Mouse (Mus musculus): ENCODE data around the gene Orai2. TPM values are rescaled to one million over a fixed set of nuclear protein-coding genes. Genes with fewer than 3 reads are reported as not detected.
A peak's percentile ranks its signal among the peaks of the same experiment; 100 is the strongest.

Orai2 gene
- total and polyA plus RNA-seq, 3 experiments: 0.76 to 5.5 (median 1.6) TPM

GRCm38 (mm10) chr5:136146936-136147335 lies 23.6 kb downstream of the Orai2 start:
- Histone ChIP-seq H3K79me2 (replicated peaks; ENCODE audit: control insufficient read depth, insufficient read depth, low read length) (no peaks in the 10 kb centered on the region), H3K36me3 (ENCODE audit: control insufficient read depth, insufficient read depth, low read length) (no peaks in the 10 kb centered on the region), H3K27ac (no peak overlapping the region), H3K4me1 (ENCODE audit: control insufficient read depth, insufficient read depth, low read length) (no peaks in the 10 kb centered on the region), H3K9ac (ENCODE audit: low read depth, low read length) (no peak overlapping the region), H3K4me3 (no peak overlapping the region), H3K27me3 (ENCODE audit: control insufficient read depth, insufficient read depth, low read length) (no peaks in the 10 kb centered on the region)
- intact Hi-C loops (cut with DNase I): no loop called here
- 72% methylated on average over 1 of the region's 1 CpGs for WGBS
- no peak for TF ChIP-seq EP300 (IDR thresholded peaks at IDR 0.05; ENCODE audit: insufficient read depth, low read depth, low read length)
- TF ChIP-seq CTCF (IDR thresholded peaks at IDR 0.05): no peak
- TF ChIP-seq POLR2A (IDR thresholded peaks at IDR 0.05; ENCODE audit: insufficient read depth, low read depth, low read length): no peak
- peak in 1 of 2 experiments; percentile 40 for DNase-seq

GRCm38 (mm10) chr5:136144606-136145430 lies 25.7 kb downstream of the Orai2 start:
- H3K36me3 ChIP-seq (ENCODE audit: control insufficient read depth, insufficient read depth, low read length): no peaks in the 10 kb centered on the region
- H3K27me3 ChIP-seq (ENCODE audit: control insufficient read depth, insufficient read depth, low read length): no peaks in the 10 kb centered on the region
- intact Hi-C loops (cut with DNase I): no loop called here
- WGBS: 54% methylated on average over 12 of the region's 12 CpGs
- DNase-seq: no peak
- H3K4me3 ChIP-seq: no peak overlapping the region
- no peak overlapping the region for H3K9ac ChIP-seq (ENCODE audit: low read depth, low read length)
- H3K4me1 ChIP-seq (ENCODE audit: control insufficient read depth, insufficient read depth, low read length): no peaks in the 10 kb centered on the region
- TF ChIP-seq POLR2A (IDR thresholded peaks at IDR 0.05; ENCODE audit: insufficient read depth, low read depth, low read length) (no peak), CTCF (IDR thresholded peaks at IDR 0.05) (no peak), EP300 (IDR thresholded peaks at IDR 0.05; ENCODE audit: insufficient read depth, low read depth, low read length) (no peak)
- no peak overlapping the region for H3K27ac ChIP-seq
- no peaks in the 10 kb centered on the region for H3K79me2 ChIP-seq (replicated peaks; ENCODE audit: control insufficient read depth, insufficient read depth, low read length)

GRCm38 (mm10) chr5:136143161-136143755 lies 27.3 kb downstream of the Orai2 start:
- 84% methylated on average over 6 of the region's 6 CpGs for WGBS
- no peak for TF ChIP-seq EP300 (IDR thresholded peaks at IDR 0.05; ENCODE audit: insufficient read depth, low read depth, low read length)
- TF ChIP-seq CTCF (IDR thresholded peaks at IDR 0.05): peak; percentile 64
- DNase-seq: no peak
- H3K4me3 ChIP-seq: no peak overlapping the region
- H3K79me2 ChIP-seq (replicated peaks; ENCODE audit: control insufficient read depth, insufficient read depth, low read length): no peaks in the 10 kb centered on the region
- H3K36me3 ChIP-seq (ENCODE audit: control insufficient read depth, insufficient read depth, low read length): no peaks in the 10 kb centered on the region; the same call in 1 of the 2 replicates
- intact Hi-C loops (cut with DNase I): no loop called here
- no peaks in the 10 kb centered on the region for H3K27me3 ChIP-seq (ENCODE audit: control insufficient read depth, insufficient read depth, low read length)
- H3K9ac ChIP-seq (ENCODE audit: low read depth, low read length): no peak overlapping the region
- H3K27ac ChIP-seq: no peak overlapping the region
- no peaks in the 10 kb centered on the region for H3K4me1 ChIP-seq (ENCODE audit: control insufficient read depth, insufficient read depth, low read length)

GRCm38 (mm10) chr5:136142746-136143145 lies 27.8 kb downstream of the Orai2 start:
- H3K4me3 ChIP-seq: no peak overlapping the region
- no peaks in the 10 kb centered on the region; the same call in 1 of the 2 replicates for H3K36me3 ChIP-seq (ENCODE audit: control insufficient read depth, insufficient read depth, low read length)
- TF ChIP-seq POLR2A (IDR thresholded peaks at IDR 0.05; ENCODE audit: insufficient read depth, low read depth, low read length) (no peak), CTCF (IDR thresholded peaks at IDR 0.05) (no peak), EP300 (IDR thresholded peaks at IDR 0.05; ENCODE audit: insufficient read depth, low read depth, low read length) (no peak)
- no peak for DNase-seq
- intact Hi-C loops (cut with DNase I): no loop called here
- H3K27me3 ChIP-seq (ENCODE audit: control insufficient read depth, insufficient read depth, low read length): no peaks in the 10 kb centered on the region
- no peaks in the 10 kb centered on the region for H3K79me2 ChIP-seq (replicated peaks; ENCODE audit: control insufficient read depth, insufficient read depth, low read length)
- WGBS: 91% methylated on average over 5 of the region's 5 CpGs
- H3K9ac ChIP-seq (ENCODE audit: low read depth, low read length): no peak overlapping the region
- H3K4me1 ChIP-seq (ENCODE audit: control insufficient read depth, insufficient read depth, low read length): no peaks in the 10 kb centered on the region
- no peak overlapping the region for H3K27ac ChIP-seq

GRCm38 (mm10) chr5:136140057-136140482 lies 30.4 kb downstream of the Orai2 start:
- H3K27me3 ChIP-seq (ENCODE audit: control insufficient read depth, insufficient read depth, low read length): no peaks in the 10 kb centered on the region
- no peaks in the 10 kb centered on the region; the same call in 1 of the 2 replicates for H3K36me3 ChIP-seq (ENCODE audit: control insufficient read depth, insufficient read depth, low read length)
- no peaks in the 10 kb centered on the region for H3K4me1 ChIP-seq (ENCODE audit: control insufficient read depth, insufficient read depth, low read length)
- H3K79me2 ChIP-seq (replicated peaks; ENCODE audit: control insufficient read depth, insufficient read depth, low read length): no peaks in the 10 kb centered on the region
- H3K4me3 ChIP-seq: no peak overlapping the region
- 79% methylated on average over 10 of the region's 10 CpGs for WGBS
- peak in 1 of 2 experiments; percentile 37 for DNase-seq
- no peak overlapping the region for H3K27ac ChIP-seq
- intact Hi-C loops (cut with DNase I): no loop called here
- TF ChIP-seq POLR2A (IDR thresholded peaks at IDR 0.05; ENCODE audit: insufficient read depth, low read depth, low read length) (no peak), CTCF (IDR thresholded peaks at IDR 0.05) (no peak), EP300 (IDR thresholded peaks at IDR 0.05; ENCODE audit: insufficient read depth, low read depth, low read length) (no peak)
- no peak overlapping the region for H3K9ac ChIP-seq (ENCODE audit: low read depth, low read length)

- Histone ChIP-seq H3K9ac (ENCODE audit: low read depth, low read length) (no peak overlapping the region), H3K4me3 (no peak overlapping the region), H3K27me3 (ENCODE audit: control insufficient read depth, insufficient read depth, low read length) (no peaks in the 10 kb centered on the region), H3K79me2 (replicated peaks; ENCODE audit: control insufficient read depth, insufficient read depth, low read length) (no peaks in the 10 kb centered on the region), H3K27ac (no peak overlapping the region), H3K36me3 (ENCODE audit: control insufficient read depth, insufficient read depth, low read length) (no peaks in the 10 kb centered on the region; the same call in 1 of the 2 replicates), H3K4me1 (ENCODE audit: control insufficient read depth, insufficient read depth, low read length) (peaks cover 2% of the 10 kb centered on the region; the same call in 1 of the 2 replicates)
- DNase-seq: no peak
- intact Hi-C loops (cut with DNase I): loop anchor here (5.0 kb wide), 1 partner anchor 157 kb away; the partner anchor contains the start of gene Zp3
- 82% methylated on average over 13 of the region's 13 CpGs for WGBS
- TF ChIP-seq CTCF (IDR thresholded peaks at IDR 0.05) (no peak), EP300 (IDR thresholded peaks at IDR 0.05; ENCODE audit: insufficient read depth, low read depth, low read length) (no peak), POLR2A (IDR thresholded peaks at IDR 0.05; ENCODE audit: insufficient read depth, low read depth, low read length) (no peak)
Observed at GRCm38 (mm10) chr5:136139393-136139792, 31.1 kb downstream of the Orai2 start.

Measured in heart, adult 2 months (tissue).